Mouse (Mus musculus): ENCODE results near the gene Aunip. TPM values are rescaled to one million over a fixed set of nuclear protein-coding genes. Genes with fewer than 3 reads are reported as not detected.

The Aunip gene
- polyA plus RNA-seq, 1 experiment from 2014 or later: 18.7 TPM

GRCm38 (mm10) chr4:134523447-134523846 lies 12.6 kb downstream of the Aunip start:
- Histone ChIP-seq H3K9me3 (no peaks in the 10 kb centered on the region), H3K4me2 (no peak overlapping the region), H3K9ac (no peak overlapping the region), H3K27ac (no peak overlapping the region), H3K36me3 (peaks cover 65% of the 10 kb centered on the region), H3K4me3 (no peak overlapping the region), H3K4me1 (no peaks in the 10 kb centered on the region), H3K27me3 (no peaks in the 10 kb centered on the region)
- ATAC-seq (ENCODE audit: borderline replicate concordance, extremely low read depth, low FRiP score, low TSS enrichment): no peak
- 84% methylated on average over 4 of the region's 4 CpGs for WGBS

- H3K27me3 ChIP-seq: no peaks in the 10 kb centered on the region
- no peak overlapping the region for H3K4me3 ChIP-seq
- peaks cover 88% of the 10 kb centered on the region for H3K36me3 ChIP-seq
- H3K9me3 ChIP-seq: no peaks in the 10 kb centered on the region
- no peak overlapping the region for H3K27ac ChIP-seq
- WGBS: 75% methylated on average over 5 of the region's 5 CpGs
- no peak overlapping the region for H3K4me2 ChIP-seq
- ATAC-seq (ENCODE audit: borderline replicate concordance, extremely low read depth, low FRiP score, low TSS enrichment): no peak
- no peaks in the 10 kb centered on the region for H3K4me1 ChIP-seq
- H3K9ac ChIP-seq: no peak overlapping the region
Measured at GRCm38 (mm10) chr4:134525806-134526205, 15.0 kb downstream of the Aunip start.

- no peaks in the 10 kb centered on the region for H3K9me3 ChIP-seq
- H3K4me1 ChIP-seq: no peaks in the 10 kb centered on the region
- H3K4me2 ChIP-seq: no peak overlapping the region
- no peaks in the 10 kb centered on the region for H3K27me3 ChIP-seq
- 77% methylated on average over 5 of the region's 5 CpGs for WGBS
- H3K9ac ChIP-seq: no peak overlapping the region
- H3K36me3 ChIP-seq: peaks cover 85% of the 10 kb centered on the region
- H3K4me3 ChIP-seq: no peak overlapping the region
- no peak for ATAC-seq (ENCODE audit: borderline replicate concordance, extremely low read depth, low FRiP score, low TSS enrichment)
- no peak overlapping the region for H3K27ac ChIP-seq
Measured at GRCm38 (mm10) chr4:134526220-134526619, 15.4 kb downstream of the Aunip start.

- Histone ChIP-seq H3K36me3 (peaks cover 28% of the 10 kb centered on the region), H3K9ac (no peak overlapping the region), H3K4me3 (no peak overlapping the region), H3K27me3 (no peaks in the 10 kb centered on the region), H3K4me1 (peaks cover 29% of the 10 kb centered on the region), H3K9me3 (no peaks in the 10 kb centered on the region), H3K4me2 (no peak overlapping the region), H3K27ac (peak overlapping the region; percentile 38)
- no peak for ATAC-seq (ENCODE audit: borderline replicate concordance, extremely low read depth, low FRiP score, low TSS enrichment)
- WGBS: 41% methylated on average over 4 of the region's 4 CpGs
Measured at GRCm38 (mm10) chr4:134532928-134533327, 22.1 kb downstream of the Aunip start.

GRCm38 (mm10) chr4:134533421-134533820 lies 22.6 kb downstream of the Aunip start:
- Histone ChIP-seq H3K27me3 (no peaks in the 10 kb centered on the region), H3K4me3 (no peak overlapping the region), H3K9ac (peak overlapping the region; percentile 73; the same call in 1 of the 2 replicates), H3K36me3 (peaks cover 28% of the 10 kb centered on the region), H3K27ac (no peak overlapping the region), H3K4me2 (peak overlapping the region; percentile 87), H3K4me1 (peaks cover 29% of the 10 kb centered on the region), H3K9me3 (no peaks in the 10 kb centered on the region)
- WGBS: 81% methylated on average over 4 of the region's 4 CpGs
- no peak for ATAC-seq (ENCODE audit: borderline replicate concordance, extremely low read depth, low FRiP score, low TSS enrichment)

GRCm38 (mm10) chr4:134534124-134534886 lies 23.5 kb downstream of the Aunip start:
- ATAC-seq (ENCODE audit: borderline replicate concordance, extremely low read depth, low FRiP score, low TSS enrichment): peak; percentile 21
- under 1% methylated on average over 54 of the region's 57 CpGs for WGBS

GRCm38 (mm10) chr4:134534932-134535786 lies 24.4 kb downstream of the Aunip start, which contains the start of gene Mtfr1l:
Gene Mtfr1l, minus strand, starts transcription at chr4:134535387.
- Histone ChIP-seq H3K4me1 (peaks cover 29% of the 10 kb centered on the region), H3K9me3 (no peaks in the 10 kb centered on the region), H3K27ac (peak within 1 kb of the TSS; percentile 88), H3K27me3 (no peaks in the 10 kb centered on the region), H3K4me2 (peak within 1 kb of the TSS; percentile 87), H3K4me3 (peak within 1 kb of the TSS; percentile 88), H3K36me3 (peaks cover 26% of the 10 kb centered on the region), H3K9ac (peak within 1 kb of the TSS; percentile 73)
- peak; percentile 97 for ATAC-seq (ENCODE audit: borderline replicate concordance, extremely low read depth, low FRiP score, low TSS enrichment)
- WGBS: under 1% methylated on average over 71 of the region's 71 CpGs

More at GRCm38 (mm10) chr4:134534124-134534886, 23.5 kb downstream of the Aunip start:
- H3K4me3 ChIP-seq: peak overlapping the region; percentile 88
- H3K4me1 ChIP-seq: peaks cover 29% of the 10 kb centered on the region
- peak overlapping the region; percentile 87 for H3K4me2 ChIP-seq
- H3K36me3 ChIP-seq: peaks cover 28% of the 10 kb centered on the region
- peak overlapping the region; percentile 88 for H3K27ac ChIP-seq
- no peaks in the 10 kb centered on the region for H3K9me3 ChIP-seq
- H3K27me3 ChIP-seq: no peaks in the 10 kb centered on the region
- peak overlapping the region; percentile 73 for H3K9ac ChIP-seq

GRCm38 (mm10) chr4:134535787-134536151 lies 25.0 kb downstream of the Aunip start:
- no peaks in the 10 kb centered on the region for H3K9me3 ChIP-seq
- H3K27me3 ChIP-seq: no peaks in the 10 kb centered on the region
- peaks cover 29% of the 10 kb centered on the region for H3K4me1 ChIP-seq
- H3K36me3 ChIP-seq: peaks cover 22% of the 10 kb centered on the region
- peak overlapping the region; percentile 88 for H3K4me3 ChIP-seq
- peak overlapping the region; percentile 48 for H3K9ac ChIP-seq
- H3K4me2 ChIP-seq: peak overlapping the region; percentile 87
- peak overlapping the region; percentile 88 for H3K27ac ChIP-seq
- ATAC-seq (ENCODE audit: borderline replicate concordance, extremely low read depth, low FRiP score, low TSS enrichment): no peak
- 11% methylated on average over 8 of the region's 8 CpGs for WGBS

- no peak overlapping the region for H3K9ac ChIP-seq
- WGBS: 88% methylated on average over 10 of the region's 10 CpGs
- no peak for ATAC-seq (ENCODE audit: borderline replicate concordance, extremely low read depth, low FRiP score, low TSS enrichment)
- no peaks in the 10 kb centered on the region for H3K27me3 ChIP-seq
- H3K36me3 ChIP-seq: peaks cover 47% of the 10 kb centered on the region
- no peak overlapping the region for H3K4me3 ChIP-seq
- H3K27ac ChIP-seq: no peak overlapping the region
- H3K4me1 ChIP-seq: peaks cover 9% of the 10 kb centered on the region
- H3K4me2 ChIP-seq: no peak overlapping the region
- no peaks in the 10 kb centered on the region for H3K9me3 ChIP-seq
Measured at GRCm38 (mm10) chr4:134538997-134539580, 28.3 kb downstream of the Aunip start.

GRCm38 (mm10) chr4:134542726-134543125 lies 31.9 kb downstream of the Aunip start:
- Histone ChIP-seq H3K27ac (no peak overlapping the region), H3K4me3 (no peak overlapping the region), H3K27me3 (no peaks in the 10 kb centered on the region), H3K9ac (no peak overlapping the region), H3K4me1 (peaks cover 11% of the 10 kb centered on the region), H3K4me2 (no peak overlapping the region), H3K9me3 (no peaks in the 10 kb centered on the region), H3K36me3 (peaks cover 69% of the 10 kb centered on the region)
- ATAC-seq (ENCODE audit: borderline replicate concordance, extremely low read depth, low FRiP score, low TSS enrichment): no peak
- 89% methylated on average over 9 of the region's 9 CpGs for WGBS

GRCm38 (mm10) chr4:134543261-134543660 lies 32.5 kb downstream of the Aunip start:
- WGBS: 4% methylated on average over 5 of the region's 5 CpGs
- no peak overlapping the region for H3K4me2 ChIP-seq
- H3K9ac ChIP-seq: no peak overlapping the region
- H3K27me3 ChIP-seq: no peaks in the 10 kb centered on the region
- H3K36me3 ChIP-seq: peaks cover 70% of the 10 kb centered on the region
- no peaks in the 10 kb centered on the region for H3K9me3 ChIP-seq
- H3K27ac ChIP-seq: no peak overlapping the region
- peak; percentile 28 for ATAC-seq (ENCODE audit: borderline replicate concordance, extremely low read depth, low FRiP score, low TSS enrichment)
- H3K4me1 ChIP-seq: peaks cover 16% of the 10 kb centered on the region
- no peak overlapping the region for H3K4me3 ChIP-seq
